Mouse (Mus musculus) intestine, embryonic 15.5 days (tissue): Measurements from ENCODE around the gene Tlx2. TPM values are rescaled to one million over a fixed set of nuclear protein-coding genes. Genes with fewer than 3 reads are reported as not detected.

ENCODE experiments used
- ATAC-seq: fragments of 200-750 bp; cut with Nextera tagmentation; 2 replicates; pipeline ENCODE4 v1.8.0; 2017; ENCODE audit warnings: moderate TSS enrichment, moderate library complexity
- H3K27ac ChIP-seq: fragments of 300-500 bp; sonication (generic); 2 replicates; pipeline ENCODE4 v1.5.1; 2015; ENCODE audit warnings: mild to moderate bottlenecking, inconsistent platforms
- H3K27me3 ChIP-seq: fragments of 300-500 bp; sonication (generic); replicated peaks from 2 replicates; pipeline ENCODE4 v1.6.1; 2015; ENCODE audit warnings: inconsistent platforms
- H3K36me3 ChIP-seq: fragments of 300-500 bp; sonication (generic); 2 replicates; pipeline ENCODE4 v1.6.1; 2015; ENCODE audit warnings: inconsistent platforms
- H3K4me1 ChIP-seq: fragments of 300-500 bp; sonication (generic); replicated peaks from 2 replicates; pipeline ENCODE4 v1.6.1; 2015; ENCODE audit warnings: inconsistent platforms
- H3K4me2 ChIP-seq: fragments of 300-500 bp; sonication (generic); replicated peaks from 2 replicates; pipeline ENCODE4 v1.6.1; 2015; ENCODE audit warnings: mild to moderate bottlenecking, inconsistent platforms
- H3K4me3 ChIP-seq: fragments of 300-500 bp; sonication (generic); replicated peaks from 2 replicates; pipeline ENCODE4 v1.5.1; 2015; ENCODE audit warnings: inconsistent platforms
- H3K9ac ChIP-seq: fragments of 300-500 bp; sonication (generic); 2 replicates; pipeline ENCODE4 v1.6.1; 2015; ENCODE audit warnings: inconsistent platforms
- H3K9me3 ChIP-seq: fragments of 300-500 bp; sonication (generic); 2 replicates; pipeline ENCODE4 v1.6.1; 2016; ENCODE audit warnings: inconsistent platforms
- WGBS: fragments of 180-500 bp; shearing (Covaris S2); methylation state at CpG from one replicate; pipeline ENCODE4 v1.1.7; 2015; 5-methylcytosine and 5-hydroxymethylcytosine counted together
- polyA plus RNA-seq: library from polyadenylated mRNA; unstranded; fragments of >200 nt; fragmentation: Nextera tagmentation; extraction: Ambion mirVana; gene quantifications from 2 replicates; pipeline ENCODE4 v1.2.1, GENCODE M21; 2015

The Tlx2 gene
- 18.1 and 22.5 TPM in 2 replicates for polyA plus RNA-seq

DNA sequence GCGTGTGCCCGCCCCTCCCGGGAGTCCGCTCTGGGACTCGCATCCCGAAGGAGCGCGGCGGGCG, at the start of gene Tlx2:
Gene Tlx2, minus strand, starts transcription at position 47 of the 64 bp plus-strand sequence.
- WGBS, result 0% methylated on average over 10 of the region's 10 CpGs
- Histone ChIP-seq H3K4me2 (peak within 1 kb of the TSS; percentile 65), H3K4me1 (peaks cover 29% of the 10 kb centered on the region), H3K9me3 (no peaks in the 10 kb centered on the region), H3K9ac (peak within 1 kb of the TSS; percentile 9), H3K4me3 (peak within 1 kb of the TSS; percentile 37), H3K27me3 (peaks cover 91% of the 10 kb centered on the region), H3K27ac (peak within 1 kb of the TSS; percentile 44), H3K36me3 (no peaks in the 10 kb centered on the region)
- no peak for ATAC-seq

DNA sequence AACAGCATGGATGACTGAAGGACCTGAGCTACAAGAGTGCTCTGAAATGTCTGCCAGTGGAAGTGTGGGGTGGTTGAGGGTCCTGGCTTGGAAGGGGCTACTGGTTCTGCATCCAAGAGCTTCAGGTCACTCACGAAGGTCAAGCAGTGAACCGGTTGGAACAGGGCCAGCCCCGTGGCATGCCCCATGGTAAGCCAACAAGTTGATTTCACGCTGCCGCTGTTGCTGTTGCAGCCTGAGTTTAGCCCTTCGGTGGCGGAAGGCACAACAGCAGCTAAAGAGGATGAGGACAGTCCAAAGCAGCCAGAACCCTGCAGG, 49.6 kb upstream of the Tlx2 start:
- peak overlapping the region; percentile 98 for H3K4me2 ChIP-seq
- ATAC-seq, result no peak
- peaks cover 54% of the 10 kb centered on the region for H3K4me1 ChIP-seq
- no peak overlapping the region for H3K4me3 ChIP-seq
- 81% methylated on average over 7 of the region's 7 CpGs for WGBS
- H3K27ac ChIP-seq, result 0 out of 2 replicates have a peak overlapping the region, but pooled peaks have one; percentile 95
- H3K9me3 ChIP-seq, result no peaks in the 10 kb centered on the region
- H3K36me3 ChIP-seq, result peaks cover 22% of the 10 kb centered on the region
- H3K27me3 ChIP-seq, result no peaks in the 10 kb centered on the region
- H3K9ac ChIP-seq, result 0 out of 2 replicates have a peak overlapping the region, but pooled peaks have one; percentile 5

DNA sequence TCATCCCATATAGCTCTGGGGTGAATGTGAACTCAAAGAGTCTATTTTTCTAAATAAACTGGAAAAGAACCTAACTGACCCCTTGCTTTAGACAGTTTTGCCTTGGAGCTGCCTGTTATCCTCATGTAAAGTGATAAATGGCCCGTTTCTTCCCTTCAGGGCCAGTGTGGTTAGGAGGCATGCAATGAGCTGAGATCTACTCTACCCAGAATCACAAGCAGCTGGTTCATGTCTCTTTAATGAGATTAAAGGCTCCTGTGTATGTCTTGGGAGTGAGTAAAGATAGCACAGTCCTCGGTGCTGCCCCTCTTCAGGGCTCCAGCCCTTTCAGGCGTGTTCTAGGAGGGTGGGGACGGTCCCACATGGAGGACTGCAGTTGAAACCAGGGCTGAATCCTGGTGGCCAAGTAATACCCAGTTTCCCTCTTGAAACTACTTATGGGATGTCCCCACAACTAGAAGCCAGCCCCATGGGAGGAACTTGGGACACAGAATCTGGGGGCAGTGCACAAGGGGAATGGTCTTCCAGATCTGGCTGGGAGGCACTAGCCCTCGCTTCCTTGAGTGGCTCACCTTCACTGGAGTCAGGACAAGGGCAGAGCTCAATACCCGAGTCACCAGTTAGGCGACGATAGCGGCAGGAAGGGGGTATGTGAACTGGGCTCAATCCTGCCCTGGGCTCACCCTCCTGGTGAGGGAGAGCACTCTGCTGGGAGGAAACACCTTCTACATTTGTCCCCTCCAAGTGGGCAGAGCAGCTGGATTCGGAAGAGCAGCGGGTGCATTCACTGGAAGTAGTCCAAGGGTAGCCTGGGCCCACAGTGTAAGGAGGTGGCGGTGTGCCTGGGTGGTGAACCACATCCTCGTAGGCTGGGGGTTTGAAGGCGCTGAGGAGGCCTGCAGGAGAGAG, 49.0 kb upstream of the Tlx2 start:
- H3K9ac ChIP-seq, result peak overlapping the region; percentile 5; the same call in 1 of the 2 replicates
- H3K9me3 ChIP-seq, result no peaks in the 10 kb centered on the region
- peaks cover 22% of the 10 kb centered on the region for H3K36me3 ChIP-seq
- no peak overlapping the region for H3K4me3 ChIP-seq
- H3K4me1 ChIP-seq, result peaks cover 48% of the 10 kb centered on the region
- H3K27me3 ChIP-seq, result no peaks in the 10 kb centered on the region
- H3K27ac ChIP-seq, result no peak overlapping the region
- no peak for ATAC-seq
- peak overlapping the region; percentile 98; the same call in 1 of the 2 replicates for H3K4me2 ChIP-seq
- 80% methylated on average over 14 of the region's 14 CpGs for WGBS

GRCm38 (mm10) chr6:83118369-83118768, 48.3 kb upstream of the Tlx2 start:
- Histone ChIP-seq H3K27me3 (no peaks in the 10 kb centered on the region), H3K27ac (no peak overlapping the region), H3K9ac (no peak overlapping the region), H3K4me2 (no peak overlapping the region), H3K4me3 (no peak overlapping the region), H3K9me3 (no peaks in the 10 kb centered on the region), H3K36me3 (peaks cover 22% of the 10 kb centered on the region), H3K4me1 (peaks cover 48% of the 10 kb centered on the region)
- ATAC-seq, result no peak
- WGBS, result 80% methylated on average over 11 of the region's 11 CpGs

DNA sequence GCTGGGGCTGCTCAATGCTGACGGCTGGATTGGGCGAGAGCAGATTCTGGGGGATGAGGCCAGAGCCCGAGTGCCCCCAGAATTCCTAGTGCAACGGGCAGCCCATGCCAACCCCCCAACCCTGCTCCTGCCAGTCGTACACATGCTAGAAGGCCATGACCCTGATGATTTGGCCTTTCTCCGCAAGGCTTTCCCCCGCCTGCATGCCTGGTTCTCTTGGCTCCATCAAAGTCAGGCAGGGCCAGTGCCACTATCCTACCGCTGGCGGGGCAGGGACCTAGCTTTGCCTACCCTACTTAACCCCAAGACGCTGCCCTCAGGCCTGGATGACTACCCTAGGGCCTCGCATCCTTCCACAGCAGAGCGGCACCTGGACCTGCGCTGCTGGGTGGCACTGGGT, 47.5 kb upstream of the Tlx2 start:
- Histone ChIP-seq H3K27me3 (no peaks in the 10 kb centered on the region), H3K9ac (no peak overlapping the region), H3K36me3 (peaks cover 22% of the 10 kb centered on the region), H3K4me3 (no peak overlapping the region), H3K9me3 (no peaks in the 10 kb centered on the region), H3K27ac (no peak overlapping the region), H3K4me2 (no peak overlapping the region), H3K4me1 (peaks cover 43% of the 10 kb centered on the region)
- 90% methylated on average over 13 of the region's 13 CpGs for WGBS
- ATAC-seq, result no peak

DNA sequence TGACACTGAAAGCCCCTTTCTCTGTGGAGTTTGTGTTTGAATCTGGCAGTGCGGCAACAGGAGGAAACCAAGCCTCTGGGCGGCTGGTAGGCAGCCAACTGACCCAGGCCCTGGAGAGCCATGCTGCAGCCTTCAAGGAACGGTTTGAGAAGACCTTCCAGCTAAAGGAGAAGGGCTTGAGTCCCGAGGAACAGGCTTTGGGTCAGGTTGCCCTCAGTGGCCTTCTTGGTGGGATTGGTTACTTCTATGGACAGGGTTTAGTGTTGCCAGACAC, 47.0 kb upstream of the Tlx2 start:
- peaks cover 37% of the 10 kb centered on the region for H3K4me1 ChIP-seq

DNA sequence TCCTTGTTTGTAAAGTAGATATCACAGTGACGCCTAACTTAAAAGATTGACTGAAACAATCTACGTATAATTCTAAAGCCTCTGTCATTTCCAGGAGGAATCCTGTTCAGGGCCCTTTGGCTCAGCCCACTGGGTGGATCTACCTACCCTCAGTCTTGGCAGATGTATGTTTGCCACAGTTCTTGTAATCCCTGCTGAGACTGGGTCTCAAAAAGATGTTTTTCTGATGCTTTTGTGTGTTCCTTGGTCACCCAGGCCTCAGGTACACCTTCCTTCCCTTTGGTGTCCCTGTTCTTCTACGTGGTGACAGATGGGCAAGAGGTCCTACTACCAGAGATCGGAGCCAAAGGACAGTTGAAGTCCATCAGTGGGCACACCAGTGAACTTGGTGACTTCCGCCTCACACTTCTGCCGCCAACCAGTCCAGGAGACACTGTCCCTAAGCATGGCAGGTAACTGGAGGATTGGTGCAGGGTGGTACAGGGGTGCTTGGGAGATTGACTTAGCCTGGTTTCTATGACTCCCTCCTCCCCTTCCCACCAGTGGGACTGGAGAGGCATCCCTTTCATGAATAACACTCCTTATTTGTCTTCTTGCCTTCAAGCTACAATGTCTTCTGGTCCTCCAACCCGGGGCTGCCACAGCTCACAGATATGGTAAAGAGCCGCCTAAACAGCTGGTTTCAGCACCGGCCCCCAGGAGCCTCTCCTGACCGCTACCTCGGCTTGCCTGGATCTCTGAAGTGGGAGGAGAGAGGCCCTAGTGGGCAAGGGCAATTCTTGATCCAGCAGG, 46.5 kb upstream of the Tlx2 start:
- 71% methylated on average over 11 of the region's 11 CpGs for WGBS

More for the DNA sequence above, 47.0 kb upstream of the Tlx2 start:
- Histone ChIP-seq H3K4me2 (peak overlapping the region; percentile 89; the same call in 1 of the 2 replicates), H3K36me3 (peaks cover 22% of the 10 kb centered on the region), H3K27ac (0 out of 2 replicates have a peak overlapping the region, but pooled peaks have one; percentile 6), H3K9ac (no peak overlapping the region), H3K9me3 (no peaks in the 10 kb centered on the region), H3K4me3 (peak overlapping the region; percentile 95; the same call in 1 of the 2 replicates), H3K27me3 (no peaks in the 10 kb centered on the region)
- ATAC-seq, result no peak
- WGBS, result 81% methylated on average over 4 of the region's 4 CpGs

DNA sequence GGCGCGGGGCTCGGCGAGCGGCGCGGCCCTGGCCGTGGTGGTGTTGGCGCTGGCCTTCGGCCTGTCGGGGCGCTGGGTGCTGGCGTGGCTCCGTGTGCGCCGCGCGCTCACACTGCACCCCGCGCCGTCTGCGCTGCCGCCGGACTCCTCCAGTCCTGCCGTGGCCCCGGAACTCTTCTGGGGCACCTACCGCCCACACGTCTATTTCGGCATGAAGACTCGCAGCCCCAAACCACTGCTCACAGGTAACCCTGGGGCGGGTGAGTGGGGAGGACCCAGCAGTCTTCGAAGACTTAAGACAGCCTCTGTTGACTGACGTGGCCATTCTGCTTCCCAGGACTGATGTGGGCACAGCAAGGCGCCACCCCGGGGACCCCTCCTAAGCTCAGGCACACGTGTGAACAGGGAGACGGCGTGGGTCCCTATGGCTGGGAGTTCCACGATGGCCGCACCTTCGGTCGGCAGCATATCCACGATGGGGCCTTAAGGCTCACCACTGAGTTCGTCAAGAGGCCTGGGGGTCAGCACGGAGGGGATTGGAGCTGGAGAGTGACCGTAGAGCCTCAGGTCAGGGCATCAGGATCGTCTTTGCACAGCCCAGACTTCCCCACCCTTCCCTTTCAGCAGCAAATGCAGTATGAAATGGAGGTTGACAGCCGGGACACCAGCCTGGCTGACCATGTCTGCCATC, 45.7 kb upstream of the Tlx2 start:
- H3K4me3 ChIP-seq, result peak overlapping the region; percentile 95
- H3K27me3 ChIP-seq, result no peaks in the 10 kb centered on the region
- no peaks in the 10 kb centered on the region for H3K9me3 ChIP-seq
- peaks cover 33% of the 10 kb centered on the region for H3K4me1 ChIP-seq
- peak overlapping the region; percentile 89 for H3K4me2 ChIP-seq
- under 1% methylated on average over 47 of the region's 48 CpGs for WGBS
- ATAC-seq, result peak; percentile 77
- peak overlapping the region; percentile 80 for H3K27ac ChIP-seq
- peaks cover 22% of the 10 kb centered on the region for H3K36me3 ChIP-seq
- H3K9ac ChIP-seq, result peak overlapping the region; percentile 95

More for the DNA sequence above, 46.5 kb upstream of the Tlx2 start:
- H3K4me1 ChIP-seq, result peaks cover 33% of the 10 kb centered on the region
- H3K9ac ChIP-seq, result peak overlapping the region; percentile 95
- H3K27me3 ChIP-seq, result no peaks in the 10 kb centered on the region
- H3K4me2 ChIP-seq, result peak overlapping the region; percentile 89
- H3K4me3 ChIP-seq, result peak overlapping the region; percentile 95
- no peak for ATAC-seq
- peaks cover 22% of the 10 kb centered on the region for H3K36me3 ChIP-seq
- 0 out of 2 replicates have a peak overlapping the region, but pooled peaks have one; percentile 6 for H3K27ac ChIP-seq
- no peaks in the 10 kb centered on the region for H3K9me3 ChIP-seq

GRCm38 (mm10) chr6:83115011-83115671, 45.0 kb upstream of the Tlx2 start, which contains the start of gene Mogs:
Gene Mogs (plus strand): TSS chr6:83115496.
- Histone ChIP-seq H3K36me3 (peaks cover 22% of the 10 kb centered on the region), H3K4me3 (peak within 1 kb of the TSS; percentile 95), H3K9me3 (no peaks in the 10 kb centered on the region), H3K4me1 (peaks cover 29% of the 10 kb centered on the region), H3K4me2 (peak within 1 kb of the TSS; percentile 89), H3K27ac (peak within 1 kb of the TSS; percentile 80), H3K9ac (peak within 1 kb of the TSS; percentile 95), H3K27me3 (no peaks in the 10 kb centered on the region)
- ATAC-seq, result peak; percentile 95
- WGBS, result 1% methylated on average over 58 of the region's 58 CpGs

DNA sequence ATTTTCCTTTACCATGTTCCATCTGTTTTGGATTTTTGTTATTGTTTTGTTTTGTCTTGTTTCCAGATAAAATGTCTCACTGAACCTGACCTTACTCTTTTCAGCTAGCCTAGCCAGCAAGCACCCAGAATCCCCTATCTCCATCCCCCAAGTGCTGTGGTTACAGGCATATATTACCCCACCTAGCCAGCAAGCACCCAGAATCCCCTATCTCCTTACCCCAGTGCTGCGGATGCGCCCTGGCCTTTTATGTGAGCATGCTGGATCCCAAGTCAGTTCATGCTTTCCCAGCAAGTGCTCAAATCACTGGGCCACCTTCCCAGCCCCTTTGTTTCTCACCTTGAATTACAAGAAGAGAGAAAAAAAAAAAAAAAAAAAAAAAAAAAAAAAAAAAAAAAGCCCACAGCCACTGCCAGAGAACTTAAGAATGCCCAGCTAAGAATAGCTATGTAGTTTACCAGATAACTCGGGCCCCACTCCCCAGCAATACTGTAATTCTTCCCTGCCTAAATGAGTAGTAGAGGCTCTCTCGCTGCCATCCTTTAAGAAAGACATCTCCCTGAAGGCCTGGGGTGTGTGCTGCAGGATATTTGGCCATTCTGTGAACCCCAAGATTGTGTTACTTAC, 41.5 kb upstream of the Tlx2 start:
- Histone ChIP-seq H3K27ac (no peak overlapping the region), H3K36me3 (no peaks in the 10 kb centered on the region), H3K4me1 (peaks cover 20% of the 10 kb centered on the region), H3K4me3 (no peak overlapping the region), H3K27me3 (no peaks in the 10 kb centered on the region), H3K4me2 (no peak overlapping the region), H3K9me3 (no peaks in the 10 kb centered on the region), H3K9ac (no peak overlapping the region)
- no peak for ATAC-seq
- 83% methylated on average over 4 of the region's 4 CpGs for WGBS

GRCm38 (mm10) chr6:83108762-83109668, 38.9 kb upstream of the Tlx2 start, which contains the start of gene Mrpl53:
Gene Mrpl53 (plus strand): TSS chr6:83109040.
- Histone ChIP-seq H3K4me2 (peak within 1 kb of the TSS; percentile 64), H3K9me3 (no peaks in the 10 kb centered on the region), H3K27ac (peak within 1 kb of the TSS; percentile 58), H3K9ac (peak within 1 kb of the TSS; percentile 91), H3K4me3 (peak within 1 kb of the TSS; percentile 80), H3K4me1 (peaks cover 12% of the 10 kb centered on the region), H3K36me3 (no peaks in the 10 kb centered on the region), H3K27me3 (no peaks in the 10 kb centered on the region)
- under 1% methylated on average over 76 of the region's 76 CpGs for WGBS
- peak; percentile 91 for ATAC-seq
